Mouse (Mus musculus): ENCODE results near the gene Sntn. TPM values are rescaled to one million over a fixed set of nuclear protein-coding genes. Genes with fewer than 3 reads are reported as not detected.

Sntn gene
- not detected for total RNA-seq (2021)

DNA sequence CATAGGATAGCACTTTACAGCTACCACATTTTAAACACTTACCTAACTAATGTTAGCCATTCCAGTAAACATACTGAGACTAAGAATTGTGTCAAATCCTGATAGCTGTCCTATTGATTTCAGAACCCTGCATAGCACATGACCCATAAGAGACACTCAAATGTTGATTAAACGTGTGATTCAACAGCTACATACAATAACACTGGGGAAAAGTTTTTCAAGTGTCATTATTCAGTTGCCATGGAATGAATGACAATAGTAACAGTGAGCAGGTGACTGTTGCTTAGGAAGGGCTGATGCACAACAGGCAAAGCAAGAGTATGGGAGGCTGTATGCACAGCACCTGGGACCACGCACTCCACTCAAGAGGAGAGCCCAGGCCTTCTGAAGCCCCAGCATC lies at the start of gene Sntn:
Sntn (plus strand) TSS at position 301 of the 400 bp plus-strand sequence.
- DNase-seq = no peak

DNA sequence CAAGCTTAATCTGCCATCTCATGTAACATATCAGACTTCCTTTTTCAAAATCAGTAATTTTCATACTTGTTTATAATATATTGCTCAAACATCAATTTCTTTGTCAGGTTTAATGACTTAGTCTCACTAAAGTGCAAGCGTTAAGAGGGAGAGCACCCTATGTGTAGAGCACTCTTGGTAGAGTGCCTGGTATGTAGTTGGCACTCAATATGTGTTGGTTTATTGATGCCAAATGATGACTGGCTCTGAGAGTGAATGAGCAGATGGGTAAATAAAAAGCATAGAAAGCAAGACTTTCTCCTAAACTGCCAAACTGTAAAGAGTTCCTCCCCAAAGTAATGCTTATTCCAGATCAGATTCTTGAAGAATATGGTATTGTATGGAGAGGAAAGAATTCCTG lies 20.8 kb upstream of the Sntn start:
- DNase-seq = no peak

DNA sequence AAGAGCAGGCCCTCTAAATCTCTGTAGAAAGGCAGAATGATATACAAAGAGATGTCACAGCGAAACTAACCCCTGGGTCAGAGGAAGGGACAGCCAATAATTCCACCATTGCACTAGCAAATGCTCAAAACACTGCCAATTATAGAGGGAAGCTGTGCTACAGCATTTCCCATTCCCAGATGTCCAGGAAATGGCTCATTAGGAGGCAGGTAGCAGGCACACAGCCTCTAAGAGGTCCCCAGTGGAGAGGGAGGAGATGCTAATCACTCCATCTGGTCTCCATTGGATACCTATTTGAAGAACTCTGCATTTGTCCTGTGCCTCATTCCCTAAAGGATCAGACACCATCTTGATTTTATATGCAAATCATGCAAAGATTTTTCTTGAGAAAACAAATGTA lies 19.6 kb upstream of the Sntn start:
- DNase-seq = no peak

DNA sequence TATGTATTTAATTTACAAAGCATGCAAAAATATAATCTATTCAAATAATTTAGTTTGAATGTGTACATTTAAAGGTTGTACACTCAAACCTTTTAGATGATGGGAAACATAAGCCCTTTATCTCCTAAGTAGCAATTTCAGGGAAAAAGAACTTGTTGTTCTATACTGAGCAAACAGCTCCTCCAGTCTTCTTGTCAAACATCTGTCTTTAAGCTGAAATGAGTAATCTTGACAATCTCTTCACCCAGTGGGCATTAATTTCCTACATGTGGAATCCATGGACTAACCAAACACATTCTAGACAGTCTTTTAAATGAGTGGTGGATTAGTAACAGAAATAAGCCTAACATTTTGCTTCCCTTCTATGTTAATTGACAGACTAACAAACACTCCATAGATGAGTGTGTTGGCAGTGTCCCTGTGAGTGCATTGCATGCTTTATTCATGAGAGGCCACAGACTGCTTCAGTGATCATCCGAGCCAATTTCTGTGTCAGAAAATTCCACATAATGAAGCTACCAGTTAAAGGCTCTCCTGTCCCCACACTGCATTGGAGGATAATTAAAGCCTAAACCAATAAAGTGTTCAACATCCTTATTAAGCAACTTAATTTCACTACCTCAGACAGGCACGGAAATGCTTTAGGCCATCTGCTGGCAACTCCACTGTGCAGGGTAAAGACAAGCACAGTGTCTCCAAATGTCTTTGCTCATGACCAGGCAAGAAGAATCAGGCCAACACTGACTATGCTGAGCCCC lies 19.0 kb upstream of the Sntn start:
- no peak for DNase-seq

DNA sequence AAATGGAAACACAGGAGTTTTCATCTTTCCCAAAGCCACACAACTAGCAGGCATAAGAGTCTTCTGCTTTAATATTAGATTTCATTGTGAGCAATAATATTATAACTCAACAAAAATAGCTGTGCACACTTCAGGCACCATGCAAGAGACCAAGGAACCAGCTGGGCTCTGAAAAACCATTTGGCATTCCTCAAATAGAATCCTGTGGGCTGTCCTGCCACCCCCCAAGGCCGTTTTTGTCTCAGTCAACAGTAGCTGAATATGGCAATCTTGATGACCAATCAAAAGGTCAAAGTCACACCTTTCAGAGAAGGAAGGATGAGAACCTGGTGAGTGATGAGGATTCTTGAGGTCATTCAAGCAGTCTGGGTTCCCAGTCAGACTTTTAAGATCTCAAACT lies 16.0 kb downstream of the Sntn start:
- DNase-seq = no peak

DNA sequence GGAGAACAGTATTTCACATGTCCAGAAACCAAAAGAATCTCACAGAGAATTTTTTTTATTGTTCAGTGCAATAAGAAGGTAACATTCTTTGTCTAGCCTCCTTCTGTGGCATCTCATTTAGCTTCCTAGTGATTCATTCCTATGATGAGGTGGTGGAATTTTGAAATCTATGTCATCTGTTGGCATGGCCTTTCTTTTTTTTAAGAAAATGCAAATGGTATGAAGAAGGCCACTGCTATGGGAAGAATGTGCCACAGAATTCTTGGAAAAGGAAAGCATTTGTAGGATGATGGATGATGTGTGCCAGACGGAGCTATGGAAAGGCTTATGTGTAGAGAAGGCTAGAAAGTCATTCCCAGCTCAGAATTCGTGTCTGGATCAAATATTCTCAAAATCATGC lies 19.8 kb downstream of the Sntn start:
- DNase-seq = no peak

DNA sequence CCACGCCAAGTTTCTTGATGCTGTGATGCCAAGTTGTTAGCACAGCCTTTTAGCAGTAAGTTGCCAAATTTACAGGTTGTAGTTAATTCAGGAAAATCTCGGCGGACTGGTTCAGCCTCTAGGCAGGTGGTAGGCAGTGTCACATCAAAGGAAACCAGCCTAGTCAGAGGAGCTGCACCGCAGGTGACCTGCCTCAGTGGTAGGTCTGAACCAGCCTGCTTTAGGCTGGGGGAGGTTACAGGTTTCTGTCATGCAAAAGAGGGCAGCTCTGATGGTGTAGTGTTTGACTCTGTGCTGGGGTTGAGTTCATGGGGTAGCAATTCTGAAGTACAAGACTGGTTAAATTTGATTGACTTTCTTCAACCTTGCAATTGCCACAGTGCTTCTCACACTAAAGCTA lies 61.6 kb downstream of the Sntn start:
- no peak for DNase-seq

Other genes with a start within 250 kb of the Sntn start
- gene Gm281, start 243.6 kb downstream of the Sntn start, total RNA-seq (2021) = not detected